Mouse (Mus musculus): Measurements from ENCODE around the gene Smu1. TPM values are rescaled to one million over a fixed set of nuclear protein-coding genes. Genes with fewer than 3 reads are reported as not detected.

Smu1 gene
- polyA plus RNA-seq, 1 experiment from 2014 or later: 159 TPM

DNA sequence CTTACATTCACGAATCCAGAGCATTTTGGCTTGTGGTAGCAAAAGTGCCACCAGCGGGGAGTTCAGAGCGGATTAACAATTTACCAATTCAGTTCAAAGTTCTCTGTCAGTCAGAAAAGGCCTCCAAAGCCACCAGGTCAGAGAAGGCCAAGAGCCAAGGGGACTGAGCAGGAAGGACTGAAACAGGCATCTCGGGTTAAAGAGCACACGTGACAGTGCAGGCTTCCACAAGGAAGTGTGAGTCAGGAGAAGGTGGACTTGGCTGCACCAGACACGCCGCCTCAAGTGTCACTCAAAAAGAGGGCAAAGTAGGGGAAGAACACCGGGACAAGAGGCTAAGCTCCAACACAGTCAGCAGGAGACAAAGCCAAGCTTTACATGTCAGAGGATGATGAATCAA is 57.5 kb downstream of the Smu1 start:
- Histone ChIP-seq H3K4me3 (replicated peaks) (no peak overlapping the region), H3K4me2 (no peak overlapping the region), H3K4me1 (peaks cover 20% of the 10 kb centered on the region), H3K36me3 (peaks cover 16% of the 10 kb centered on the region), H3K27me3 (no peaks in the 10 kb centered on the region), H3K9me3 (replicated peaks) (no peaks in the 10 kb centered on the region), H3K27ac (peak overlapping the region; percentile 42; the same call in 1 of the 2 replicates), H3K9ac (no peak overlapping the region)
- ATAC-seq (replicated peaks; ENCODE audit: low FRiP score): no peak
- 74% methylated on average over 8 of the region's 8 CpGs for WGBS

DNA sequence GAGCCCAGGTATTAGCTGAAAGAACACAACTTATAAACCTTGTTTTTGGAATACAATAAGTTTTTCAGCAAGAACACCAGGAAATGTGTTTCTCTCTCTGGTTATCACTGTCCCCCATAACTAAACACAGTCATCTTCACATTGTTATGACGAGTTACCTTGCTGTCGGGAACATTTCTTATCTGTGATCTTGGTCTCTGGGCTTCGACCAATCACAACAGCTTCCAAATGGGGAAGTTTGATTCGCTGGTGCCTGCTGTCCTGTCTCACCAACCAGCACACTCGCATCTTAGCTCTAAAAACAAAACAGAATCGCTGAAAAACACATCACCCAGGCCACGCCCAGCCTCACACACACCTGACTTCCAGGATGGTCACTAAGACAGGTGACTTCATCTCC is 60.7 kb downstream of the Smu1 start:
- no peak overlapping the region for H3K27ac ChIP-seq
- H3K27me3 ChIP-seq: no peaks in the 10 kb centered on the region
- no peak overlapping the region for H3K4me2 ChIP-seq
- 82% methylated on average over 7 of the region's 7 CpGs for WGBS
- H3K4me1 ChIP-seq: peaks cover 6% of the 10 kb centered on the region
- no peak overlapping the region for H3K4me3 ChIP-seq (replicated peaks)
- ATAC-seq (replicated peaks; ENCODE audit: low FRiP score): no peak
- H3K9me3 ChIP-seq (replicated peaks): no peaks in the 10 kb centered on the region
- H3K9ac ChIP-seq: no peak overlapping the region
- H3K36me3 ChIP-seq: peaks cover 44% of the 10 kb centered on the region

DNA sequence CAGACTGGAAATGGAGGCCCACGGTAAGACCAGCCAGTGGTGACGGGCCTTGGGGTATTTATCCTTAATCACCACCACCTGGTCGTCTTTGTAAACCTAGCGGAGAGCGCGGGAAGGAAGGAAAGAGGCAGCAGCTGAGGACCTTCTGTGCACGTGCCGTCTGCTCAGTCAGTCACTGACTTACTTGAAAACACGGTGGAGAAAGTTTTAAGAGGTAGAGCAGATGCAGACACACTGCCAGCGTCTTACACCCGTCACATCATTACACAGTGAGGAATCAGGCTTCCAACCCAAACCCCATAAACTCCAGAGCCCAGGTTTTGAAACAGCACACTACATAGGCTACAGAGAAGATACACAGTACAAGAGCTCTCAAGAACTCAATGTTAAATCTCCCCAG is 66.6 kb downstream of the Smu1 start:
- Histone ChIP-seq H3K36me3 (peaks cover 77% of the 10 kb centered on the region), H3K27me3 (no peaks in the 10 kb centered on the region), H3K4me3 (replicated peaks) (no peak overlapping the region), H3K4me2 (no peak overlapping the region), H3K9ac (no peak overlapping the region), H3K27ac (no peak overlapping the region), H3K9me3 (replicated peaks) (no peaks in the 10 kb centered on the region), H3K4me1 (no peaks in the 10 kb centered on the region)
- no peak for ATAC-seq (replicated peaks; ENCODE audit: low FRiP score)
- 91% methylated on average over 11 of the region's 11 CpGs for WGBS

MicroRNAs within 50 kb of the gene (microRNA counts, 519-probe panel; counts per million panel counts)
- microRNA mmu-miR-207: 2,486 counts per million, percentile 43 among the panel's probes with 10 or more counts

Small RNA genes lying within 50 kb of the gene (microRNA-seq; reads per million reads assigned to microRNA genes)
- gene Mir207: not detected

Other genes with a start within 250 kb of the Smu1 start
- gene Aptx, start 54.7 kb downstream of the Smu1 start, polyA plus RNA-seq (2015; fragmentation: Nextera tagmentation; extraction: Ambion mirVana): 23.9 and 30.6 TPM in 2 replicates
- gene Dnaja1, start 35.8 kb downstream of the Smu1 start, polyA plus RNA-seq (2015; fragmentation: Nextera tagmentation; extraction: Ambion mirVana): 475 and 513 TPM in 2 replicates
- 46.3 and 46.4 TPM in 2 replicates for gene B4galt1, start 96.1 kb upstream of the Smu1 start, polyA plus RNA-seq (2015; fragmentation: Nextera tagmentation; extraction: Ambion mirVana)
- gene Spink4, start 162.1 kb upstream of the Smu1 start, polyA plus RNA-seq (2015; fragmentation: Nextera tagmentation; extraction: Ambion mirVana): 1.1 and 31.9 TPM in 2 replicates
- 218 and 220 TPM in 2 replicates for gene Bag1, start 190.4 kb upstream of the Smu1 start, polyA plus RNA-seq (2015; fragmentation: Nextera tagmentation; extraction: Ambion mirVana)
- gene Chmp5, start 190.5 kb upstream of the Smu1 start, polyA plus RNA-seq (2015; fragmentation: Nextera tagmentation; extraction: Ambion mirVana): 114 and 121 TPM in 2 replicates
- 87.3 and 87.9 TPM in 2 replicates for gene Nfx1, start 213.0 kb upstream of the Smu1 start, polyA plus RNA-seq (2015; fragmentation: Nextera tagmentation; extraction: Ambion mirVana)

All from kidney, embryonic 15.5 days (tissue).